Mouse (Mus musculus) splenic B cell, adult 2 months (primary cell): ENCODE measurements around the gene Mutyh.
"Not testable (repeated sequence)": the region's sequence is repeated elsewhere in the genome, so short reads cannot be mapped to it uniquely, and the experiment has no call there.

Experiments used
- DNase-seq: peaks from one replicate; pipeline ENCODE4 v3.0.0-alpha.2; 2011; ENCODE audit warnings: low read depth, low spot score
- H3K27me3 ChIP-seq: 2 replicates; pipeline ENCODE4 v1.6.1; 2012; ENCODE audit warnings: mild to moderate bottlenecking, low read length, moderate library complexity, mixed read lengths; ENCODE audit not compliant: control insufficient read depth, poor library complexity, insufficient read depth, severe bottlenecking
- H3K36me3 ChIP-seq: 2 replicates; pipeline ENCODE4 v1.6.1; 2012; ENCODE audit warnings: mild to moderate bottlenecking, low read length, moderate library complexity, mixed read lengths; ENCODE audit not compliant: control insufficient read depth, poor library complexity, insufficient read depth, severe bottlenecking

Mutyh gene

DNA sequence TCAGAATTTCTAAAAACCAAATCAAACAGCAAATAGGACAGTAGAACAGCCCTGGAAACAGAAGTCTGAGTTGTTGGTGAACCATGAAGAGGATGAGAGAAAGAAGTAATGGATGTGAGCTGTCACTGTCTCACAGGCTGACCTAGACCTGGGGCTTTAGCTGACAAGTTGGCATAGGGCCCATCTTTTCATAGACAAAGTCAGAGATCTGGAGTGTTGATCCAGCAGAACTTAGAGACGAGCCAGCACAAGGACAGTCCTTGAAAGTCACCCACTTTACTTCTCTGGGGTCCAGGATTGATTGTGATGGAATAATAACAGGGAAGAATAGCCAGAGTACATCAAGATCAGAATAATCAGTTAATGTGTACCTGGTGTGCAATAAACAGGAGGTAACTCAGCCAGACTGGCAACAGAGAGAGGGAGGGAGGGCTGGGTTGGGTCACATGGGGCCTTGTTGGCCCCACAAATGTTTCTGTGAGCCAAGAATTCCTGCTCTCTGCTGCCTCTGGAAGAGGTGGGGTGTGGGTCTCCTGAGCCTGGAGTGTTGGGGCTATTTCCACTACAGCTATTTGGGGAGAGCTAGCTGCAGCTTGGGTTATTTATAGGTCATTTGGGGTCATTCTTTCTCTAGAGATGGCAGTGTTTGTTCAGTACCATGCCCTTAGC is 10.9 kb upstream of the Mutyh start:
- Histone ChIP-seq H3K36me3 (peaks cover 2% of the 10 kb centered on the region; the same call in 1 of the 2 replicates), H3K27me3 (no peaks in the 10 kb centered on the region)
- no peak for DNase-seq

GRCm38 (mm10) chr4:116799901-116800300 is 7.6 kb upstream of the Mutyh start:
- Histone ChIP-seq H3K27me3 (no peaks in the 10 kb centered on the region), H3K36me3 (peaks cover 14% of the 10 kb centered on the region)
- peak; percentile 56 for DNase-seq

DNA sequence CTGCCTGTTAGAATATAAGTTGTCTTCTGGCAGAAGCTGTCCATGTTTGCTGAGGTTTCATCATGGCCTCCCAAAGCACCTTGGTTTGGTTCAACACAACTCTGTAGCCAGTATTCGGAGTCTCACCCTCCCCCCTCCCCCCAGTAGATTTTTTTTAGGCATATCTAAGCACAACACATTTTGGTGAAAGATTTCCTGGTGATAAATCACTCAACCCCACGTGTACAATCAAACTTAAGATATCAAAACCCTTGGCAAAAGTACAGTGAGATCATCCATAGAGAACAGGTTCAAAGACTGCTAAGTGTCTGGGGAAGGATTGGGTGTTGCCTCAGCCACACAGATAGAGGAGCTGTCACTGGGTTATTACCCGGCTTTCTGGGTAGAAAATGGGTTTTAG is 3.5 kb downstream of the Mutyh start:
- Histone ChIP-seq H3K27me3 (no peaks in the 10 kb centered on the region), H3K36me3 (no peaks in the 10 kb centered on the region)
- DNase-seq: no peak

- no peak for DNase-seq
- no peaks in the 10 kb centered on the region for H3K27me3 ChIP-seq
- H3K36me3 ChIP-seq: no peaks in the 10 kb centered on the region
Measured at GRCm38 (mm10) chr4:116815276-116815675, 7.8 kb downstream of the Mutyh start.

DNA sequence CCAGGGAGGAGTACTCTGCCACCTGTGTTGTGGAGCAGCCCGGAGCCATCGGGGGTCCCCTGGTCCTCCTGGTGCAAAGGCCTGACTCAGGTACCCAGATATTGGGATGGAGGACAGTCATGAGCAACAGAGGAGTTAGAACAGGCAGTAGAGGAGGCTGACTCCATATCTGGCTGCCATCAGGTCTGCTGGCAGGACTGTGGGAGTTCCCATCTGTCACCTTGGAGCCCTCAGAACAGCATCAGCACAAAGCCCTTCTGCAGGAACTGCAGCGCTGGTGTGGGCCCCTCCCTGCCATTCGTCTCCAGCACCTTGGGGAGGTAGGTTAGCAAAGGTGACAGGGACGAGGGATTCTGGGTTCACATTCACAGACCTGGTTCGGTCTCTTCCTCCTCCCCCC is 10.0 kb downstream of the Mutyh start:
- no peak for DNase-seq
- no peaks in the 10 kb centered on the region for H3K36me3 ChIP-seq
- H3K27me3 ChIP-seq: no peaks in the 10 kb centered on the region

GRCm38 (mm10) chr4:116819968-116820901 is 12.7 kb downstream of the Mutyh start:
- Histone ChIP-seq H3K36me3 (no peaks in the 10 kb centered on the region), H3K27me3 (no peaks in the 10 kb centered on the region)
- no peak for DNase-seq

DNA sequence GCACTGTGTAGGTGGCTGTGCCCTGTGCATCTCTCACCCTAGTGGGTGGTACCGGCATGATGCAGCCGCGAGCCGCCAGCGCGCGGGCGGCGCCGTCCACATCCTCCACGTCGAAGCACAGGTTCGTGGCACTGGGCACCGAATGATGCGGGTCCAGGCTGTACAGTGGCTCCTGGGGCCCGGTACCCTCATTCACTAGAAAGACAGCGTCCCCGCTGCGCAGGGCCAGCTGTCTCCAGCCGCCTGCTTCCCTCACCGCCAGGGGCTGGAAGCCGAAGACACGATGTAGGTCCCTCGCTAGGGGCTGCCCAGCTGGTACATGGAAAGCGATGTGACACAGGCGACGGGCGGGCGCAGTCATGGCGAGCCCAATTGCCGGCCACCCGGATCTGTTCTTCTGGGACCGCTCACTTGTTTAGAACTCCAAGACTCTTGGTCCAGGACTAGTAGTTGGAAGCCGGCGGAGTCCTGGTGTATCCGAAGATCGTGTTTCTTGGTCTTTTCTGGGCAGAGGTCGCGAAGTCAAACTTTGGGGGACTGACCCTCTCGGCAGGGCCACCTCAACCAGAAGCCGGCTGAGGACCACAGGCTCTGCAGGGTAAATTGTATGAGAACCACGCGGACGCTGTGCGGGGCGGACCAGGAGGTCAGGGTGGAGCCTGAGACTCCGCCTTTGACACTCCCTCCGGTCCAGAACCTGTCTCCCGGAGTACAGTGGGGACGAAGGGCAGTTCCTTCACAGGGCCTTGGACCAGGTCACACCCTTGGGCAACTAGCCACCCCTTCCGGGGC is 13.6 kb downstream of the Mutyh start:
- DNase-seq: peak; percentile 51
- Histone ChIP-seq H3K27me3 (no peaks in the 10 kb centered on the region), H3K36me3 (no peaks in the 10 kb centered on the region)

DNA sequence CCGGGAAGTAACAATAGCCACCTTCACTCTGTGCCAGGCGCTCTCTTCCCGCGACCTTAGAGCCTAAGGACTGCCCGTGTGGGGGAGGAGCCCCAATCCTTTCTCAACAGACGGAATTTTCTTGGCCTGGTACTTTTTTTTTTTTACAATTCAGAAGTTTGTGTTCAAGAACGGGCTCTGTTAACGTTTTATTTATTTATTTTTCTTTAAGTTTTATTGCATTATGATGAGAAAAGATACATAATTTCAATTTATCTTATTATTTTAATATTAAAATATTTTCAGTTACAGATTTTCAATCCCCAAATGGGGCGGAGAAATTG is 14.1 kb downstream of the Mutyh start, which contains the start of gene Hpdl:
TSS of gene Hpdl (minus strand) at position 14 of the 323 bp plus-strand sequence.
- Histone ChIP-seq H3K27me3 (no peaks in the 10 kb centered on the region), H3K36me3 (no peaks in the 10 kb centered on the region)
- DNase-seq: no peak

- H3K36me3 ChIP-seq: no peaks in the 10 kb centered on the region
- H3K27me3 ChIP-seq: no peaks in the 10 kb centered on the region
- DNase-seq: peak; percentile 64
Measured at GRCm38 (mm10) chr4:116824541-116825004, 17.1 kb downstream of the Mutyh start.

GRCm38 (mm10) chr4:116827819-116828218 is 20.3 kb downstream of the Mutyh start:
- DNase-seq: peak; percentile 84
- H3K36me3 ChIP-seq: no peaks in the 10 kb centered on the region
- H3K27me3 ChIP-seq: no peaks in the 10 kb centered on the region

DNA sequence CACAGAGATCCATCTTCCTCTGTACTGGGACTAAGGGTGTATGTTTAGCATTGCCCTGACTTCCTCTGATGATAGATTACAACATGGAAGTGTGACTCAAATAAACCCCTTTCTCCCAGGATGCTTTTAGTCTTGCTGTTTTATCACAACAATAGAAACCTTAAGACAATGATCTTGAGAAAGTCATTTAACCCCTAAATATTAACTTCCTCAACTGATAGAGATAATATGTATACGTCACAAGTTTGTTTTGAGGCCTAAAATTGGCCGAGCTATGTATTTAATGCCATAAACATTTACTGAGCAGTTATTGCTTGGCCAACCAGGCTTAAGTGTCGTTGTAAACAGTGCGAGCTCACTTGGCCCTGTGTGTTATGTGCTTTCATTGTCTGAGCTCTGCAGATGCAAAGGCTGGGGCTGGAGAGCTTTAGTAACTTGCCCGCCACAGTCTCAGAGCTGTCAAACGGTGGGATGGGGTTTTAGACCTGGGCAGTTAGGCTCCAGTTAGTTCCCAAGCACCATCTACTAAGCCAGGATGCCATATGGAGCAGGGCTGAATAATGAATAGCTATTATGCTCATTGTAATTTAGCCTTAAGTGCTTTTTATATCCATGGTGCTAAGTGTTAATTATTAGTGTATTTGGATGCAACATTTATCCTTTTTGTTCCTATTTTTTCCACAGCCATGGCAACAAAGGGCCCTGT is 22.0 kb downstream of the Mutyh start:
- no peak for DNase-seq
- no peaks in the 10 kb centered on the region for H3K27me3 ChIP-seq

GRCm38 (mm10) chr4:116830070-116830368 is 22.5 kb downstream of the Mutyh start:
- DNase-seq: no peak
- Histone ChIP-seq H3K36me3 (no peaks in the 10 kb centered on the region), H3K27me3 (no peaks in the 10 kb centered on the region)

More for the DNA sequence above, 22.0 kb downstream of the Mutyh start:
- no peaks in the 10 kb centered on the region for H3K36me3 ChIP-seq

DNA sequence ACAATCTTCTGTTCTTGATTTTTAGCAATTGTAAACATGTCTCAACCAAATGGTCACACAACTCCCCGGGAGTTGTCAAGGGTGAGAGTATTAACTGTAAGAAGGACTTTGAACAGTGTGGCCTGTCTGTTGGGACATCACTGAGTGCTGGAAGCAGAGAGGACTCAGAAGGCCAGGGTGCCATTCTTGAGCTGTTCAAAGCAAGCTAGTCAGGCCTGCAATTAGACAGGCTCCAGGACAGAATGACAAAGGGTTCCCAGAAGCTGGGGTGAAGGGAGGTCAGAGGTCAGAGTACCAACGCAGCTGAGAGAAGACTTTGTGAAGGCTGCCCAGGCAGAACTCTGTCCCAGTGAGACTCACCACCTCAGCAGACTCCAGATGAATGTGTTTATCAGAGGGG is 31.5 kb downstream of the Mutyh start:
- no peaks in the 10 kb centered on the region for H3K27me3 ChIP-seq
- DNase-seq: no peak

DNA sequence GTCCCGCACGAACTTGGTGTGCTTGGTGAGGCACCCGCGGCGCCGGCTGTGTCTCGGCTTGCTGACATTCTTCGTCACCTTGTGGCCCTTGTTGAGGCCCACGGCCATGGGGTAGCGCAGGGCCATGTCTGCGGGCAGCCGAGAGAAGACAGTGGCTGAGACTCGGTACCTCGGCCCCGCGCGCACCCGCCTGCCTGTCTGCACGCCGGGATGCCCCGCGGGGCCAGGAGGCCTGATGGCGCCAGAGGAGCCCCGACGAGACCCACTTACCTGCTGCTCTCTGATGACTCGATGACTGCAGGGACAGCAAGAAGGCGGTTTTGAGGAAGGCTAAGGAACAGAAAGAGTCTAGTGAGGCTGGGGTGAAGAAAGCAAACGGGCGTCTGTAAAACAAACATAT is 32.6 kb downstream of the Mutyh start:
- H3K27me3 ChIP-seq, H3K36me3 ChIP-seq, DNase-seq: not testable (repeated sequence)

More for the DNA sequence above, 31.5 kb downstream of the Mutyh start:
- no peaks in the 10 kb centered on the region for H3K36me3 ChIP-seq
